Mouse (Mus musculus): ENCODE results near the gene Fbxo41.

The Fbxo41 gene

DNA sequence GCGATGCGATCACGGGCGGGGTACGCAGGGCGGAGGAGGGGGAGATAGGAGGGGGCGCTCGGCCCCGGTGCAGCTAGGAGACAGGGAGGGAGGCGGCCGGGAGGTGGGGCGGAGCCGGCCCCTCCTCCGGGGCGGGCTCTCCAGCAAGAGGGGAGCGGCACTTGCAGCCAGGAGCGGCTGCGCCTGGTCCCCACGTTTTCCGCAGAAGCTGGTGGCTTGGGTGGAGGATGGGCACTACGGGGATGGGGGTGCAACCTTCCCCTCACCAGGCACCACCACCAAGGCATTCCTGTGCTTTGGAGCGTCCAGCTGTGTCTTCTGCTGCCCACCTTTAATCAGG, at the start of gene Fbxo41:
Fbxo41 (minus strand) TSS at position 84 of the 340 bp plus-strand sequence.
- DNase-seq, result peak; percentile 77 to 81

DNA sequence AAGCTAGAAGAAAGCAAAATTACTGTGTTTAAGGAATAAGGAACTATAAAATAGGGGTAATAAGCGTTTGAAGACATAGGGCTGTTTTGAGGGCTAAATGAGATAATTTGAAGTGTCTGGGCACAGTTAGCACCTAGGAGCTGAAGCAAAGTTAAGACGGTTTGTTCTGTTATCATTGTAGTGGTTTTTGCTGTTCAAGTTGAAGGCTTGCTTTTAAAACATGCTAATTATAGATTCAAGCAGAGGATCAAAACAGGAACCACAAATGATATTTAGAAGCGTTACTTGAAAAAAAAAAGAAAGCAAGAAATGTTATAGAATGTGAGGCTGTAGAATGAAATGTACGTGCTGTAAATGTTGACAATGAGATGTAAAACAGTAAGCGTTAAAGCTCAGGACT, 44.8 kb upstream of the Fbxo41 start:
- DNase-seq, result no peak

DNA sequence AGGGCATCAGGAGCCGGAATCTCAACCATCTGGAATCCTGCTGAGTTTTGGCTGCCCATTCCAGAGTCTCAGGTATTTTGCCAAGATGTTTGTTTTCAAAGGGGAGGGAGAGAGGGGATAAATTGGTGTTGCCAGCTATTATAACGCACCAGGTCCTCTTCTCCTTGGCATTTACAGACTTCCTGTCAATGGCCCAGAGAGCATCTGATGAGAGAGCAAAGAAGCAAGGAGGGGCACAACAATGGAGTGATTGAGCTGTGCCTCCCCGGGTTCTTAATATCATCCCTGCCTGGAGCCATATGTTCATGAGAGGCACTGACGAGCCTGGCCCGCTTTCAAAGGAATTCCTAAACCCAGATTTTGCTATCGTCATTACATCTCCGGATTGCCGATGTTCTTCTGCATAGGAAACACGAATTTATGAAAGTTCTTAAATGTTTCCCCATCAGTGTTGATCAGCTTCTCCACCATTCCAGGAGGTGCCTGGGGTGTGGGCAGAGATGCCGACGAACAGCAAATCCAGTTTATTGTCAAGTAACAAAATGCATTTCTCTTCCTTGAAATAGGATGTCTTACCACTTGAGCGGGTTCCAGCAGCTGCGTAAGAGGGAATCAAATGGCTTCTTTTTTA, 41.6 kb upstream of the Fbxo41 start:
- DNase-seq, result peak; percentile 94 to 96

DNA sequence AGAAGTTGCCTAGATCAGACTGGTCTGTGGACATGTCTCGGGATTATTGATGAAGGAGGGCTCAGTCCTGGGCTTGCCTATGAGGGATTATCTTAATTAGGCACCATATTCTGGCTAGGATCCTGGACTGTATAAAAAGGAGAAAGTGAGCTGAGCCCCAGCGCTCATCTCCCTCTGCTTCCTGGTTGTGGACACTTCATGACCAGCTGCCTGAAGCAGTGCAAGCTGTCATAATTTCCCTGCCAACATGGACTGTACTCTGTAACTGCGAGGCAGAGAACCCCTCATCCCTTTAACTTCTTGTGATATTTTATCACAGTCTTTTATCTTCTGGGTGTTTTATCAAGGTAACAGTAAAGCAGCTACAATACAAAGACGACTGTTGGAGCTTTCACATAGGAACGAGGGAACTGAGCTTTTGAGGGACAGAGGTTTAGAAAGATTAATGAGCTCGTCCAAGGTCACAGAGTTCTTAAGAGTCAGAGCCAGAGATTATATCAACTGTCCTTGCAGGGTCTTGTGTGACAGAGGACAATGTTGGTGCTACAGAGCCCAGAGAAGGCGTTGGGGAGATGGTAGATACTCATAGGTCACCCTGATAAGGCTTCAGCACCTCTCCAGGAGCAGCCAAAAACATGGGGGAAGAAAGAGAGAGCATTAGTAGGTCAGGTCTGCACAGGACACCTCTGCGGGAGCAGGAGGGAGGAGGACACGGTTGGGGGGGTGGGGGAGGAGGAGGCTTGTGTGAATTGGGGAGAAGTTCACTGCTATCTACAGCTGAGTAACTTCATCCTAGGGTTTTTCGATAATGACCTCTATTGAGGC, 40.8 kb upstream of the Fbxo41 start:
- DNase-seq, result peak; percentile 66 to 71

DNA sequence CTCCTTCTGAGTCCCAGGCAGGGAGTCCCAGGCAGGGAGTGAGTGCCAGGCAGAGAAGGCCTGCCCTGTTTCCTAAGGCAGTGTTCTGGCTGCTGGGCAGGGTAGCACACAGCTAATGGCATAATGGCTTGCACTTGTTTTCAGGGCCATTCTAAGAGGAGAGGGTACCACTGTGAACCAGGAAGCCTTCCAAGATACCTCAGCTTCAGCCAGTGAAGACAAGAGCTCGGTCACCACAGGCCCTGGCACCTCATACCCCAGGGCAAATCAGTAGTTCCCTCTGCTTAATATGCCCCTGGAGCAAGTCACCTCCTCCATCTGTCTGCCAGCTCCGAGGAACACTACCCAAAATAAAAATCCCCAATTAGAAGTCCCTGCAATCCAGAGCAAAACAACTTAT, 20.0 kb upstream of the Fbxo41 start:
- DNase-seq, result peak; percentile 51 to 82

DNA sequence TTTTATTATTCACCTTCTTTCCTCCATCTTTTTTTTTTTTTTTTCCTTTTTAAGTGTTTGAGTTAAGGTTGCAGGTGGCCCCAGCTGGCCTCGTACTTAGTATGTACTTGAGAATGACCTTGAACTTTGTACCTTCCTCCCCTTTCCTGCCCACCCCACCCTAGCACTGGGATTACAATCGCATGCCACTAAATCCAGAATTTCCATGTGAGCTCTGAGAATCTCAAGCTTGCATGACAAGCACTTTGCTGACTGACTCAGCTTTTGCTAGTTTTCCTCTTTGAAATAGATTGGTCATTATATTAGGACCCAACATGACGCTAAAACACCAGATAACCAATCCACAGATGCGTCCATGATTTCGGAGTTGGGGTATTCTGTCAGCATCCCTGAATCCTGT, 19.2 kb upstream of the Fbxo41 start:
- no peak for DNase-seq

DNA sequence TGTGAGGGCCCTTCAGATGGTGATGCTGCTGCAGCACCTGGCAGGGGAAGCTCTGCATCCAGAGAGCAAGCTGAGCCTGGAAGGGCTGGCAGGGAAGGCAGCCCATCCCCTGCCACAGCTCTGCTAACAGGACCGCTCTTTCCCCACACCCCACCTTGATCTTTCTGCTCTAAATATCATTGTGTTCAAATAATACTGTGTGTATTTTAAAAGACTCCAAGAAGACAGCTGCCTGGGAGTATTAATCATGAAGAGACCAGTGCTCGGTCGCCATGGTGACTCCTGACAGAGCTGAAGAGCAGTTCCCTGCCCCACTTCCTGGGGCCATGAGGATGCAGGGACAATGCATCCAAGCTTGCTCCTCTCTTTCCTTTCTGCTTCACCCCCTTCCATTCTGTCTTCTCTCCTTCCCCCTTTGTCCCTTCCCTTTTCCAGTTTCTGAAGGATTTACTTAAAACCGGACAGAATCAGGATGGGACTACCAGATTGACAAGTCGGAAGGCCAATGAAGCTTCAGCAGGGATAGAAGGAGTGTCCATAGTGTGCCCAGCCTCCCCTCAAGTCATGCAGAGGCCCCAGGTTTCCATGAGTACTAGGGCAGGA, 15.4 kb upstream of the Fbxo41 start:
- peak; percentile 68 to 86 for DNase-seq

DNA sequence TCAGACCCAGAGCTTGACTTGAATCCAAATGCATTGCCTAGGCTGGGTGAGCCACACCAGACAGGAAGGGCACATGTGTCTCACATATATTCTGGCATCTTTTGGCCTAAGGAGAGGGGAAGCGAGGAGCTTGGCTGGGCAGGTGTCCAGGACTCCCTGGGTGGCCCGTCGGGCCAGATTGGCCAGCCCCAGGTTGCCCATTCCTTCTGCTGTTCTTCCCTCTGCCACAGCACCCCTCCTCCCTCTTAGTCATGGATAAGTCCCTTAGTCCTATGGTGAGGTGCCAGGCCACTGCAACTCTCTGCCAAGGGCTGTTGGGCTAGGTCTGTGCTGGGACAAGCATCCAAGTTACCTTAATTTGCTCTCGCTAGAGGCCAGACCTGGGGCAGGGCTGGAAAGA, 13.1 kb upstream of the Fbxo41 start:
- DNase-seq, result peak; percentile 99 to 100

DNA sequence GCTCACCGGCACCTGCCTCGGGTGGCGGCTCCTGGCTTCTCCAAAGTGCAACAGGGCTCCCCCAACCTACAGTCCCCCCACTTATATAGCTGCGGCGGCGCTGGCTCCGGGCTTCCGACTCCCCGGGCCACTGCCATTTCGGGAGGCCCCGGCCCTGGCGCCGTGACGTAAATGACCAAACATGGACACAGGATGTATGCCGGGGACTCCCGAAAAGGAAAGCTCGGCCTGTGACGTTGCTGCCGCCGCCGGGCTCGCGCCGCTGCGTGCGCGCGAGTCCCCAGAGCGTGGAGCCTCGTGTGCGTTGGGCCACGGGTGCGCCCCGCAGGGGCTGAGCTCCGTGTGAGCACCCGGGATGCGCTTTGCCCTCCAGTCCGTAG, 10.7 kb upstream of the Fbxo41 start, which contains the start of gene Egr4:
Egr4 (minus strand) TSS at position 59 of the 380 bp plus-strand sequence.
- DNase-seq, result peak; percentile 86 to 91

DNA sequence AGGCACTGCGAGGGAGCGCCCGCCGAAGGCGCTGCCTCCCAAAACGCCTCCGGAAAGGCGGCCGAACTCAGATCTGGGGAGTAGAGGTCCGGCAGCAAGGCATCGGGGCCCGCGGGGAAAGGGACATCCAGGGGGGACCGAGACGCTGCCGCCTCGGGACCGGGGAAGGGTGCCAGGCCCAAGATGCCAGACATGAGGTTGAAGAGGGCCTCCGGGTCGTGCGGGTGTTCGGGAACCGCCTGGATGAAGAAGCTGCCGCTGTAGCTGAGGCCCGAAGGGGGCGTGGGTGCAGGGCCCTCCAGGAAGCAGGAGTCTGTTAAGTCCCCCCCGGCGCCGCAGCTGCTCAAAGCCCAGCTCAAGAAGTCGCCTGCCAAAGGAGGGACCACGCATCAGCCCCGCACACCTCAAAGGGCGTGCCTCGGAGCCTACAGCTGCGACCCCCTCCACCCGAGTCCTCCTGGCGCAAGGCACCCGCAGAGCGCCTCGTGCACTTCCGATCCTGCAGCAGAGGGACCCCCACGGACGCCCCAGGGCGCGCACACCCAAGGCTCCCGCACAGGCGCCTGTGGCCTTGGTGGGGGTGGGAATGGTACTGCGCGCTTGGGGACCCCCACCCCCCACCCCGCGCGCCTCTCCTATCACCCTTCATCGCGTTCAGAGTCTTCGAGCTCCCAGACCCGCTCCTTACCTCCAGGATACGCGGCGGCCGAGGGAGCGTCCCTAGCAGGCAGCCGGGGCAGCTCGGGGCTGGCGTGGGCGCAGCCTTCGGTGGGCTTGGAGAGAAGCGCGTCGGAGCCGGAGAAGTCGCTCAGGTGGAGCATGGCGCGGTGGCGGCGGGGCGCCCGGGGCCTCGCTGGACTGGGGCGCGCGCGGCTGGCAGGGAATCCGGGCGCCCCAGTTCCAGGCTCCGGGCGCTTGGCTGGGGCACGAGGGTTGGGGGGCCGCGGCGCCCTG, 10.1 kb upstream of the Fbxo41 start:
- peak; percentile 56 to 60 for DNase-seq

DNA sequence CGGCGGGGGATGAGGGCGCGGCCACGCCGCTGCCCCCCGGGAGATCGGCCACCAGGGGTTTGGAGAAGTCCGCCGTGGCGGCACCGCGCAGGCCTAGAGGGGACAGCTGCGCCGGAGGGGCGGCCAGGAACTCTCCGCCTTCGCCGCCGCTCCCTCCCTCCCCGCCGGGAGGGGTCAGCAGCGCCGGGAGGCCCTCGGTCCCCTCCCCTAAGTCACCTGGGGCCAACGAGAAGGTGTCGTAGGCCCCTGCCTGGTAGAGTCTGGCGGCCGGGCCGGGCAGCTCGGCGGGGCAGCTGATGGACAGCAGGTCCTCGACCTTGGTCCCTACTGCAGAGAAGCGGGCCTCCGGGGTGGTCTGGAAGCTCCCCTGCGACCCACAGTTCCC, 9.3 kb upstream of the Fbxo41 start:
- peak; percentile 45 to 47 for DNase-seq

DNA sequence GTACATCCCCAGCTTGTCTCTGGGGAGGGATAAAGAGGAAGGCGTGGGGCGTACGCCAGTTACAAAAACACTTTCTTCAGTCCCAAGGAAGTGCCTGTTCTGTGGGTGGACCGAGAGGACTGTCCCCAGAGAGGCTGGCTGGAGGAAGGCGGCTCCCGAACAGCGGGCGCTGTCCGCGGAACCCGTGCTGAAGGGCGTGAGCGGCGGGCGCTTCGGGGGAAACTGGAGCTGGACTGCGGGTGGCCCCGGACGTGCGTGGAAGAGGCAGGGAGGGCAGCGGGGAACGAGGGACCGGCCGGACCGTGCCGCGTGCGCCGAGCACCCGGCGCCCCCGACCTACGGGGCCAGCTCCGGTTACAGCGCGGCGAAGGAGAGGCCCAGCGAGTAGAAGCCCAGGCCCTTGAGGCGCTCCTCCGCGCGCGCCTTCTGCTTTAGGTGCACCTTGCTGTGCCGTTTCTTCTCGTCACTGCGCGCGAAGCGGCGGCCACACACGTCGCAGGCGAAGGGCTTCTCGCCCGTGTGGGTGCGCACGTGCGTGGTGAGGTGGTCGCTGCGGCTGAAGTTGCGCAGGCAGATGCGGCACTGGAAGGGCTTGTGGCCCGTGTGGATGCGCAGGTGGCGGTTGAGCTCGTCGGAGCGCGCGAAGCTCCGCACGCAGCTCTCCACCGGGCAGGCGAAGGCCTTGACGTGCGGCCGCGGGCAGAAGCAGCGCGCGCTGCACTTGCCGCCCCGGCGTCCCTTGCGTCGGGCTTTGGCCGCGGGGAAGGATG, 8.7 kb upstream of the Fbxo41 start:
- DNase-seq, result peak; percentile 47 to 52

DNA sequence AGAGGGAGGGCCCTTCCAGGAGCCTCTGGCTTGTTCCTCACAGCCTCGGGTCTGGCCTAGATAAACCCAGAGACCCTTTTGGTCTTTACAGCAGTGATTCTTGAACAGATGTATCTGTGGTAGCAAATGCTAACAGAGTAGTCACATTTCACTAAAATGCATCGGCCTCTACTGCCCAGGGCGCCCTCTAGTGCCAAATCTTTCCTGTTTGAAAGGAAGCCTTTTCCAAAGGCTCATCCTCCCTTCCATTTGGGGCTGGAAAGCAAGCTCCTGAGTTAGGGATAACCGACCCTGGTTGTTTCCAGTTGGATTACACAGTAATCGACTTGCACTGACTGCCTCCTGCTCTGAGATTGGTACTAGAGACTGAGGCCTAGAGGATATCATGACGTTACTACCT, 7.7 kb upstream of the Fbxo41 start:
- peak; percentile 93 to 97 for DNase-seq

DNA sequence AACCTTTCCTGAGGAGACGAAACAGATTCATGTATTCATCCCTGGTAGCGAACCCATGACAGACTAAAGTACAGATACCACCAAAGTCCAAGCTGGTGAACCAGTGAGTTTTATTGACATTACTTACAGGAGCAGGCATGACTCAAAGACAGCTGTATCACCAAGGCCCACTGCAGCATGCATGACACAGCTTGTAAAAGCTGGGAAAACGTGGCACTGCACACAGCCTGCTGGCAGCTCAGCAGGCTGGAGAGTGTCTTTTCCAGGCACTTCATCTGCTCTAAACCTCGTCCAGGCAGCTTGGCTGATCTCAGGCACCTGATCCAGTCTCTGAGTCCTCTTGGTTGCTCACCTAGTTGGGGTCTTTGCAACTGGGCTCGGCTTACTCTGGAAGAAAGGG, 5.8 kb upstream of the Fbxo41 start:
- no peak for DNase-seq

DNA sequence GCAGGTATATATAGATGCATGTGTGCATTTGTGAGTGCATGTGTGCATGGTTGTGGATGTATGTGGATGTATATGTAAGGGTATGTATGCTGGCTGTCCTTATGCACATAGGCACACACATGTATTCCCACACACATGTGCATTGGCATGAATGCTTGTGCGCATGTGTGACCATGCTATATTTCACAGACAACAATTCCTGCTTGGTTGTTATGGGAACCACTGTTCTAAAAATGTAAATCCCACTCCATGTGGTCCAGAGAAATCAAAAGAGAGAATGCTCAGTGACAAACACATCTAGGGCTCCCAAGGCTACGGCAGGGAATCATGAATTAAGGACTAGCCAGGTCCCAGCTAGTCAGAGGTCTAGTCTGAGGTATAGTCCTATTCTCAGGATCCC, 2.1 kb upstream of the Fbxo41 start:
- DNase-seq, result no peak

DNA sequence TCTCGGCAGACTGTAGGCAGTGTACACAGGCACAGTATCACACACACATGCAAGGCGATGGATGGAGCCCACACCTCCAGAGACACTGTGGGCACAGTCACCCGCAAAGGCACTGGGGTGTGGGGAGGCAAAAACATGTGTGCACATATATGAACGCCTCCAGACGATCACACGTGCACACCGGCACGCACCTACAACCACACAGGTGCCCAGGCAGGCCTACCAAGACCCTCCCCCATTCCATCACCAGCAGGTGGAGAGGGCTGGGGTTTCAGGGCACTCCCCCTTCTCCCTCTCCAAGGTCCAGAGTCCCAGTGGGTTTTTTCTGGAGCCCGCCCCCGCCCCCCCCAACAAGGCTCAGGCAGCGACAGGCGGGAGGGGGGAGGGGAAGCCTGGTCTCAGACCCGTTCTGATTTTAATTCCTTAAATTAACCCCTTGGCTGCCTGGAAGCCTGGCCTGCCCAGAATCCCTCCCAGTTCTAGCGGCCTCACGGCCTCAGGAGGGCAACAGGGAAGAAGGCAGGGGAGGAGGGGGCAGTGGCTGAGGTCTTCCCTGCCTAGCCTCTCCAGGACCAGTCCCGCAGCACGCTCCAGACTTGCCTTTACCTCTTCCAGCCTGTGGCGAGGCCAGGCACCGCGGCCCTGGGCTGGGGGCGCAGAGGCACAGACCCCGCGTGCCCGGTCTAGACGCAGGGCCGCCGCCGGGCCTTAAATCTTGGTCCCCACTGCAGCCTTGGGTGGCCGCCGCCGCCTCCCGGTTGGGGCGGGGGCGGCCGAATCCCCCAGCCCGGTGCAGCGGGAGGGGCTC, 487 bp downstream of the Fbxo41 start:
- peak; percentile 44 to 63 for DNase-seq

DNA sequence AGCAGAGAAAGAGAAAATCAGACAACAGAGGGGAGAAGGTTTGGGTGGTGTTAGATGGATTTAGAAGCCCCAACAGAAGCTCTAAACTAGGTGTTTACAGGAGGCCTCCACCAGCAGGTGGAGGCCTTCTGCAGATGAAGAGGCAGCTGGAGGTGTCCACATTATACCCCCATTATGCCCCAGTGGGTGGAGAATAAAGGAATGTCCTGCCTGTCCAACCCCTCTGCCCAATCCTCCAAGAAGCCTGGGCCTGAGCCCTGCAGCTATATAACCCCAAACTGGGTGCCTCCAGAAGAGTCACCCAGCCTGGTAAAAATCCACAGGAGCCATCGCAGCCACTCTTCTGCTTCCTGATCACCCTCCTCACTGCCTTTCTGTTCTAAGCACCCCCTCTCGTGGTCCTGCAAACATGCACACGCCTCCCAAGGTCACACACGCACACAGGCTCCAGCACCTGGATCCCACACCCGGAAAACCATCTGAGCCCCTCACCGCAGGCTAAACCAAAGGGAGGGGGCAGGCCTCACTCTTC, 1.2 kb downstream of the Fbxo41 start:
- DNase-seq, result peak in 1 of 2 experiments; percentile 32

DNA sequence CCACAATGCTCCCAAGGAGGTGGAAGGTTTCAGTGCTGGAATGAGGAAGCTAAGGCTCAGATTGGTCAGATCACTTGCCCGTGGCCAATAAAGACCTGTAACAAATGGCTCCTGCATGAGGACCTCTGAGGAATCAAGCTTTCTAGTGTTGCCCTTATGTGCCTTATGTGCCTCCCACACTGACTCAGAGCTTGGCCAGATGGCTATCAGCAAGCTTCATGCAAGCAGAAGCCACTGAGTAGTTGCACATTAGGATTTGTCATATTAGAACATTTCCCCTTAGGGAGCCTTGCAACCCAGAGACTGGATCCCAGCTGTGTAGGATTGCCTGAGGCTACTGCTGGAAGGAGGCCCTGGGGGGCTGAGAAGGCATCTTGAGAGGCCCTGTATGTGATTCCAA, 2.4 kb downstream of the Fbxo41 start:
- peak in 1 of 2 experiments; percentile 30 for DNase-seq

DNA sequence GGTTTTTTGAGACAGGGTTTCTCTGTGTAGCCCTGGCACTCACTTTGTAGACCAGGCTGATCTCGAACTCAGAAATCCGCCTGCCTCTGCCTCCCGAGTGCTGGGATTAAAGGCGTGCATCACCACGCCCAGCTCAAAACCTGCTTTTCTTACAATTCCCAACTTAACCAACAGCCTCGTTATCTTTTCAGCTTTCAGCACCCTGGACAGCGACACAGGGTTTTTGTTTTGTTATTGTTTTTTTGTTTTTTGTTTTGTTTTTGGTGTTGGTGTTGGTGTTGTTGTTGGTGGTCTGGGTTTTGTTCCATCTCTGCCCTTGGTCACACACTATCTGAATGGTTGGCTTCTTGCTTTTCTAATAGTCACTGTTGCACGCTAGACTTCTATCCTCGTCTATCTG, 4.6 kb downstream of the Fbxo41 start:
- DNase-seq, result no peak

DNA sequence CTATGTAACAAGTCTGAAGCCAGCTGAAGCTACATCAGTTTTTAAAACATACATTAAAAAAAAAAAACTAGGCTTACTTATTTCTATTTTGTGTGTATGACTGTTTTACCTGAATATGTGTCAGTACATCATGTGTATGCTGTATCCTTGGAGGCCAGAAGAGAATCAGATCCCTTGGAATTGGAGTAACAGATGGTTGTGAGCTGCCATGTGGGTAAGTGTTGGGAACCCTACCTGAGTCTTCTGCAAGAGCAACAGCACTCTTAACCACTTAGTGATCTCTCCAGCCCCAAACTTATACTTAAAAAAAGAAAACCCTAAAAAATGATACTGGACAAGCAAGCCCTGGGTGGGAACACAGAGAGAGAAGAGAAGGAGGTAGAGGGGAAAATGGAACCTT, 5.8 kb downstream of the Fbxo41 start:
- DNase-seq, result no peak

DNA sequence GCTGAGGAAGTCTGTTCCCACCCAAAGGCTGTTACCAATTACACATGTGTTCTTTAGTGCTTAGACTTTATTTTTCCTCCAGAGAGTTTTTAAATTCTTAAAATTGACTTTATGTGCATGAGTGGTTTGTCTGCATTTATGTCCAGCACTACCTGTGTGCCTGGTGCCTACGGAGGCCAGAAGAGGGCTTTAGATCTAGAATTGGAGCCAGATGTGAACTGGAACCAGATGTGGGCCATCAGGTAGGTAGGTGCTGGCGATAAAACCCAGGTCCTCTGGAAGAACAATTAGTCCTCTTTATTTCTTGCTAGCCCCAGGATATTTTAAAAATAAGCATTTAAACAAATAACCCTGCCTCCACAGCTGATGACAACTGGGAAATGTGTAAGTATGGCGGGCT, 11.2 kb downstream of the Fbxo41 start:
- no peak for DNase-seq

Measured in cerebellum, postnatal 14 days (tissue).